Mouse (Mus musculus) kidney, postnatal 25 days (tissue): ENCODE measurements around the gene Clns1a.

Experiments used
- DNase-seq, 2 experiments: peaks; one replicate each; pipeline ENCODE4 v3.0.0; 2021; ENCODE audit warnings: mixed read lengths in 2 of 2

Gene Clns1a

GRCm38 (mm10) chr7:97766406-97767166 is 70.2 kb downstream of the Clns1a start:
- peak in 1 of 2 experiments; percentile 38 for DNase-seq

GRCm38 (mm10) chr7:97767841-97768240 is 71.4 kb downstream of the Clns1a start:
- DNase-seq, result no peak

- no peak for DNase-seq
Observed at GRCm38 (mm10) chr7:97769020-97769419, 72.6 kb downstream of the Clns1a start.
